Mouse (Mus musculus): ENCODE data around the gene Fosl2.

DNA sequence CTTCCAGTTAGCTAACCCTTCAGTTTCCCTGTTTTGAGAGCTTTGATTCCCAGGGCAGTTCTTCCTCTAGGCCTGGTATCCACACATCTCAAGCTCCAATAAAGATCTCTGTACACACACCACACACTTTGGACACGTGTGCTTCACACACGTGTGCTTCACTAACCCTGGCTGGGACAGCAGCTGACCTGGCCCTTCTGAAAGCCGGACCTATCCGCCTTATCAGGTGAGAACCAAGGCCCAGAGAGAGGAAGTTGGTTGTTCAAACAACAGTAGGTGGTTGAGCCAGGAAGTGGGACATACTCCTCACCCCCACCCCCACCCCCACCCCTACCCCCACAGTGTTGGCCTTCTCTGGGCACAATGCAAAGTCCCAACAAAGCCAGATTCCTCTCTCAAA lies 24.9 kb upstream of the Fosl2 start:
- TF ChIP-seq CTCF (IDR thresholded peaks at IDR 0.05; ENCODE audit: low read depth) (no peak), EP300 (IDR thresholded peaks at IDR 0.05; ENCODE audit: low read depth) (no peak)
